Mouse (Mus musculus) adrenal gland, adult 2 months (tissue): Measurements from ENCODE around the gene Pdzd9. TPM values are rescaled to one million over a fixed set of nuclear protein-coding genes. Genes with fewer than 3 reads are reported as not detected.
A peak's percentile ranks its signal among the peaks of the same experiment; 100 is the strongest.
"Not testable (repeated sequence)": the region's sequence is repeated elsewhere in the genome, so short reads cannot be mapped to it uniquely, and the experiment has no call there.

ENCODE experiments used
- DNase-seq: peaks from one replicate; pipeline ENCODE4 v3.0.0; 2021
- long read RNA-seq: library from polyadenylated mRNA; stranded (forward); transcript quantifications from one replicate; pipeline ENCODE4 v2.0.0, GENCODE M21; 2021
- polyA plus RNA-seq: library from polyadenylated mRNA; depleted of rRNA; stranded (reverse); fragments of >200 nt; gene quantifications from 2 replicates; pipeline ENCODE4 v1.2.3, GENCODE M21; 2012; rRNA removed
- total RNA-seq, 2 experiments: library from RNA; stranded (reverse); gene quantifications; 2 replicates each; pipeline ENCODE4 v1.2.3; 2021

The Pdzd9 gene
- not detected for total RNA-seq
- polyA plus RNA-seq, result not detected in 2 replicates
- long read RNA-seq, result 0 reads

- DNase-seq, result peak; percentile 62
Observed at GRCm38 (mm10) chr7:120670153-120670875, at the start of gene Pdzd9. Pdzd9 (minus strand) TSS chr7:120670343.

- no peak for DNase-seq
Observed at GRCm38 (mm10) chr7:120717261-120717660, 47.1 kb upstream of the Pdzd9 start.

- DNase-seq, result not testable (repeated sequence)
Observed at GRCm38 (mm10) chr7:120713951-120714350, 43.8 kb upstream of the Pdzd9 start.

GRCm38 (mm10) chr7:120713225-120713624, 43.1 kb upstream of the Pdzd9 start:
- no peak for DNase-seq

- DNase-seq, result no peak
Observed at GRCm38 (mm10) chr7:120712071-120712470, 41.9 kb upstream of the Pdzd9 start.

GRCm38 (mm10) chr7:120703888-120704287, 33.7 kb upstream of the Pdzd9 start:
- DNase-seq, result no peak

- DNase-seq, result no peak
Observed at GRCm38 (mm10) chr7:120699586-120699985, 29.4 kb upstream of the Pdzd9 start.

GRCm38 (mm10) chr7:120696331-120696730, 26.2 kb upstream of the Pdzd9 start:
- no peak for DNase-seq

GRCm38 (mm10) chr7:120695641-120696040, 25.5 kb upstream of the Pdzd9 start:
- no peak for DNase-seq

GRCm38 (mm10) chr7:120695196-120695595, 25.1 kb upstream of the Pdzd9 start:
- peak; percentile 26 for DNase-seq

- DNase-seq, result no peak
Observed at GRCm38 (mm10) chr7:120693831-120694375, 23.8 kb upstream of the Pdzd9 start.

GRCm38 (mm10) chr7:120690634-120691033, 20.5 kb upstream of the Pdzd9 start:
- DNase-seq, result no peak

GRCm38 (mm10) chr7:120685227-120685626, 15.1 kb upstream of the Pdzd9 start:
- no peak for DNase-seq

- no peak for DNase-seq
Observed at GRCm38 (mm10) chr7:120684731-120685161, 14.6 kb upstream of the Pdzd9 start.

- DNase-seq, result no peak
Observed at GRCm38 (mm10) chr7:120682002-120682401, 11.9 kb upstream of the Pdzd9 start.

- no peak for DNase-seq
Observed at GRCm38 (mm10) chr7:120679023-120679422, 8.9 kb upstream of the Pdzd9 start.

- peak; percentile 68 for DNase-seq
Observed at GRCm38 (mm10) chr7:120677764-120678531, 7.8 kb upstream of the Pdzd9 start.

GRCm38 (mm10) chr7:120677001-120677643, 7.0 kb upstream of the Pdzd9 start, which contains the start of gene Mosmo:
Mosmo (plus strand) TSS chr7:120677618.
- peak; percentile 87 for DNase-seq

- DNase-seq, result no peak
Observed at GRCm38 (mm10) chr7:120671271-120671670, 1.1 kb upstream of the Pdzd9 start.

- DNase-seq, result no peak
Observed at GRCm38 (mm10) chr7:120662079-120662478, 8.1 kb downstream of the Pdzd9 start.

- no peak for DNase-seq
Observed at GRCm38 (mm10) chr7:120647849-120648248, 22.3 kb downstream of the Pdzd9 start.

GRCm38 (mm10) chr7:120643217-120643616, 26.9 kb downstream of the Pdzd9 start:
- no peak for DNase-seq
